Mouse (Mus musculus): ENCODE data around the gene H2afv.
"Not testable (repeated sequence)": the region's sequence is repeated elsewhere in the genome, so short reads cannot be mapped to it uniquely, and the experiment has no call there.

The H2afv gene

DNA sequence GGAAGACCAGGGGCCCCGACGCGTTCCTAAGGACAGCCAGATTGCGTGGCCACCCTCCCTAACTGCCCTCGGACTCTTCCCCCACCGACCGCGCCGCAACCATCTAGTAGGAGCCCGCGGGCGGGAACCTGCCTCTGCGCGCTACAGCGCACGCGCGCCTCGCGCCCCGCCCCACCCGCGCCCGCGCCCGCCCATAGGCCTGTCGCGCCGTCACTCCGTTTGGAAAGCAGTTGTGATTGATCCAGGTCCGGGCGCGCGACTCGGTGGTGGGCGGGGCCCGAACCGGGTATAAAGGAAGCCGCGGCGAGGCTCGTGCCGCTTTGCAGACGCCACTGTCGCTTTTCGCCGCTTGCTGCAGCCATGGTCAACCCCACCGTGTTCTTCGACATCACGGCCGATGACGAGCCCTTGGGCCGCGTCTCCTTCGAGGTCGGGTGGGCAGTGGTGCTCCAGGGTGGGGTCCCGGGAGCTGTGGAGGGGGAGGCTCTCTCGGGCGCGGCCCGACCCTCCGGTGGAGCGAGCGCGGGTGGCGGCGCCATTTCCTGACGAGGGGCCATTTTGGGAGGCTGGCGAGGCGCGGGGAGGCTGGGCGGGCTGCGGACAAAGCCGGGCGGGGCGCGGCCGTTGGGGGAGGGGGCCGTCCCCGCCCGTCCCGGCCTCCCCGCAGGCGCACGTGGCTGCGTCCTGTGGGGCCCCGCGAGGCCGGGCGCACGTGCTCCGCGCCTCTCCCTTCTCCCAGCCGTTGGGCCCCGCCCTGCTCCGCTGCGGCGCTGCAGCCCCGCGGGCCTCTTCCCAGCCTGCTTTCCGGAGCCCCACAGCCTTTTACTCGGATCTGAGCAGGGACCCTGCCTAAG is 28.5 kb downstream of the H2afv start:
- in situ Hi-C loops (cut with MboI, MseI): no loop called here

DNA sequence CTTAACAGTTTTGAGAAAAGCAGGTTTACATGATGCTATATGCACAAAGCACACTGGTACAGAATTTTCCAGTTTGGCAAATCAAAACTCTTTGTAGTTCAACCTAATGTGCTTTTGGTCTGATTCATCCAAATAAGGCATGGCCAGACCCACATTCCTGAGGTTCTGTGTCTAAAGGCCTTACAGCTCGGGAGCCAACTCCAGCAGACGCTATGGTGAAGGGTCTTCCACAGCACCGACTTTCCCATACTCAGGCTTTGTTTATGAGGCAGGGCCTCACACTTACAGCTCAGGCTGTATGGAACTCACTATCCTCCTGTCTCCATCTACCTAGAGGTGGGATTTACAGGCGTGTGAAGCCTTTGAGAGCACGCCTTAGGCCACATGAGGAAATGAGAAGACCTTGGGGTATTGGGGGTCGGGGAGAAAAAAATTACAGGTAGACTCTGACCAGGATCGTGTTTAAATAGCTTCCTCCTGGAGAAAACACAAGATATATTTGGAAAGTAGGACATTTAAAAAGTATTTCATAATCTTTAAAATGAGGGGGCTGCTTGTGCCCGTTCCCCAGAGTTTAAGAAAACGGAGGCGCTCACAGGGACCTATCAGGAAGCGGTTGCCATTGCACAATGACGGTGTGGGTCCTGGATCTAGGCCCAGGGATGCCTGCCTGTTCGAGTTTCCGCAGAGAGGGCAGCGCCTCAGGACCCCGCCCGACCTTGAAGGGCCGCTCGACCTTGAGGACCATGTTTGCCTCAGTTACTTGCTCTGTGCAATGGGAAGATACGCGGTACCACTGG is 29.3 kb downstream of the H2afv start, which contains the start of gene Ppia:
TSS of gene Ppia (plus strand) at position 693 of the 800 bp plus-strand sequence.
- in situ Hi-C loops (cut with MboI, MseI): no loop called here

DNA sequence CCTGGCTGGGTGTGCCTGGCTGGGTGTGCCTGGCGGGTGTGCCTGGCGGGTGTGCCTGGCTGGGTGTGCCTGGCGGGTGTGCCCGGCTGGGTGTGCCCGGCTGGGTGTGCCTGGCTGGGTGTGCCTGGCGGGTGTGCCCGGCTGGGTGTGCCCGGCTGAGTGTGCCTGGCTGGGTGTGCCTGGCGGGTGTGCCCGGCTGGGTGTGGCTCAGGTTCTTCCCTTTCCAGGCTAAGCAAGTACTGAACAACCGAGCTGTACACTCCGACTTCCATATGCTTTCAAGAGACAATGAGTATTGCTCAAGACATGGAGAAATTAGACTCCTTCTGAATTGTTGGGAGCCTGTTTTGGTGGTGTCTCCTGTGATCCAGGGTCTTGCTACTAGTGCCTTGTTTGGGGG is 31.0 kb downstream of the H2afv start:
- in situ Hi-C loops (cut with MboI, MseI): no loop called here

DNA sequence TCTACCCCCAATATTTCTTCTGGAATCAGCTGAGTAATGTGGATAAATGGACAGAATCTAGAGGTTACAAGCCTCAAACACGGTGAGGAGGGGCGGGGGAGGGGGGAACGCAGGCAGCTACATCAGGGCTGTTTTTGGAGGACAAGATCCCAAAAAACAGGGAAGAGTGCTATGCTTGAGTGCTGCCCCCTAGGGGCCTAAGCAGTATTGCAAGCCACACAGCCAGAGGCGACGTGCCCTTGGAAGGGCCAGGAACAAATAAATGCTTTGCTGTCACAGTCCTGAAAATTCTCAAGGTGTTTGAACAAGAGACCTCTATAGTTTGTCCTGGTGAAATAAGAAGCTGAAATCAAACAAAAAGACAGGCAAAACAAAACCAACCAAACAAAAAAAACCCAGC is 32.6 kb downstream of the H2afv start:
- in situ Hi-C loops (cut with MboI, MseI): no loop called here

DNA sequence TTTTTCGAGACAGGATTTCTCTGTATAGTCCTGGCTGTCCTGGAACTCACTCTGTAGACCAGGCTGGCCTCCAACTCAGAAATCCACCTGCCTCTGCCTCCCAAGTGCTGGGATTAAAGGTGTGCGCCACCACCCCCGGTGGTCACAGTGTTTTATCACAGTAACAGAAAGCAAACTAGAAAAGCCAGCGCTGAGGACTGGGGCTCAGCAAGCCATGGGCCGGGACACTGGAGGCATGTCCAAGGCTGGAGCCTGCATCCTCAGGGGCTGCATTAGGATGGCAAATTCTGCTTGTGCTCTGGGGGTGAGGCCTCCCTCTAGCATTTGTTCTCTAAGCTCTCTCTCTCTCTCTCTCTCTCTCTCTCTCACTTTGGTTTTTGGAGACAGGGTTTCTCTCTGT is 33.5 kb downstream of the H2afv start:
- in situ Hi-C loops (cut with MboI, MseI): not testable (repeated sequence)

DNA sequence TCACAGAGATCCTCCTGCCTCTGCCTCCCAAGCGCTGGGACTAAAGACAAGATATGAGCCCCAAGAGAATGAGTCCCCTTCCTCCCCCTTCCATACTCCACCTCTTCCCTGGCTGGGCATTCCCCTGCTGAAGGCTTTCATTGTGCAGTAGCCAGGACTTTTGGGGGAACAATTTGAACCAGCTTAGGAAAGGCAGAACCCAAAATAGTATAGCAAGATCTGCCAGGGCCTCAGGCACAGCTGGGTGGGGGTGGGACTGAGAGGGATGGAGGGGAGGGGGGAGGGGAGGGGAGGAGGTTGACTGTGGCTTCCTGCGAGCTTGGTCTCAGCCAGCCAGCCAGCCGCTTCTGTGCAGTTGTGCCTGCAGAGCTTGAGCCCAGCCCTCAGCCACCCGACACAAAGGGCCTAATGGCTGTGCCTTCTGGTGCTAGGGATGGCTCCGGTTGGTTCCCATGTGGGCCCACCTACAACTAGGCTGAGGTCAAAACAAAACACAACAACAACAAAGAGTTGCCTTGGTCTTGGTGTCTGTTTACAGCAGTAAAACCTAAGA is 34.1 kb downstream of the H2afv start:
- in situ Hi-C loops (cut with MboI, MseI): no loop called here

DNA sequence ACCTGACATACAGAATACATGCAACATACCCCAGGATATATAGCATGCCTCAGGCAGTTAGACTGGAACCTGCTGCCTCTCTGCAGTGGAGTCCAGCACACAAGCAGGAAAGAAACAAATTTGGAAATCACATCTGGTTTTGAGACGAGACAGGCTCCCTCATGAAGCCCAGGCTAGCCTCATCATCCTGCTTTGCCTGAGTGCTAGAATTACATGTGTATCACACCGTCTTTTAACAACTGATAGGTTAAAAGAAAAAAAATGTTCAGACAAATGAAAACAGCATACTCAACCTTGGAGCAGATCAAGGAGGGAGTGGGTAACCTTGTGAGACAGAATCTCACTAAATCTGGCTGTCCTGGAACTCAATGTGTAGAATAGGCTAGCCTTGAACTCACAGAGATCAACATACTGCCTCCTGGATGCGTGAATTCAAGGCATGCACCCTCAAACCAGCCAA is 37.1 kb downstream of the H2afv start:
- in situ Hi-C loops (cut with MboI, MseI): no loop called here

DNA sequence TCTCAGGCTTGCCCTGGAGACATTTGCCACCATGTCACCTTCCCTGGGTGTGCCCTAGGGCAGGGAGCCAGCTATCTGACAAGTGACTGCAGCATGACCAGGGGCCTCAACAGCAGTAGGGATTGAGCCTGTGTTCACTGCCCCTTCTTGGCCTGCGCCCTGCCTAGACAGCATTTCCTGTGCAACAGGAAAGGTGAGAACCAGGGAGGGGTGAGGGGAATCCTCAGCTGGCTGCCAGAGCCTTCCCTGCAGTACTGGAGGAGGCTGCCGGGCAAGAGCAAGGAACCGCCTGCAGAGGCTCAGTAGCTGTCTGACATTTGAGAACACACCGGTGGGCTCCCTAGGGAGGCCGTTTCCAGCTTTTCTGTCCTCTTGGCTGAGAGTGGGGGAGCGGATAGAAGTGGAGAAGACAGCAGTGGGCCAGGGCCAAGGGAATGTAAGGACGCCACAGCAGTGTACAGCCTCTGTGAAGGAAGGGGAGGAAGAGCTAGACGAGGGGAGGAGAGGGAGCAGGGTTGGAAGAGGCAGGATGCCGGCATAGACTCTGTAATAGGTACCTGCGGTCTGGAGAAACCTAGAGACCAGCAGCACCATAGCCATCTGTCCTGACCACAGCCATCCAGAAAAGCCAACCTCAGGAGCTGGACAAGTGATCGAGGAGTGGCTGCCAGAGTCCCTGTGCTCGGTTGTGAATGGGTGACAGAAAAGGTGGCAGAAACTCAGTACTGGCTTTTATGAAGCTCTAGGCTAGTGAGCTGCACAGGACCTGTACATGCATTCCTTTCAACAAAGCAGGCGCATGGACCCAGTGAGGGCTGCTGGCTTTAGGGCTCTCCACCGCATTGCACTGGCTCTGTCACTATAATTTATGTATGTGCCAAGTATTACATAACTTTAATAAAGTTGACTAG is 37.7 kb downstream of the H2afv start:
- in situ Hi-C loops (cut with MboI, MseI): no loop called here

DNA sequence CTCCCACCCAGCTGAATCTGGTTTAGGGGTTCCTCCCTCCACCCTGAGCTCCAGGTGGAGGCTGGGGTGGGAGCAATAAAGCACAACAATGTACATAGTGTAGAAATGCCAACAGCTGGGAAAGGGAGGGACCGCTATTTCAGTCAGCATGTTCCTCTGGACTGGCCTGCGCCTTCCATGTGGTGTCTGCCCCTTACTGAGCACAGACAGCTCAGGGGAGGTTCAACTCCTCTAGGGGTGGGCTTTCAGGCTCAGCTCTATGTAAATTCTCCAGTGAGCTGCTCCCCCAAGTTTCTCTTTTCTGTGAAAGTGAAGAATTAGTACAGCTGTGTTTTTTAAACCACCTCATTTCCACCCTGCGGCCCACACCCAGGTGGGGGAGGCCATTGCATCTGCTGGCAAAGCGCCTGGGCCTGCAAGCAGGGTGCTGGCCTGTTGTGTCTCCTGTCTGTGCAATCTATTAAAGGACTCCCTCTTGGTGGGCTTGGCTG is 38.6 kb downstream of the H2afv start:
- in situ Hi-C loops (cut with MboI, MseI): no loop called here

DNA sequence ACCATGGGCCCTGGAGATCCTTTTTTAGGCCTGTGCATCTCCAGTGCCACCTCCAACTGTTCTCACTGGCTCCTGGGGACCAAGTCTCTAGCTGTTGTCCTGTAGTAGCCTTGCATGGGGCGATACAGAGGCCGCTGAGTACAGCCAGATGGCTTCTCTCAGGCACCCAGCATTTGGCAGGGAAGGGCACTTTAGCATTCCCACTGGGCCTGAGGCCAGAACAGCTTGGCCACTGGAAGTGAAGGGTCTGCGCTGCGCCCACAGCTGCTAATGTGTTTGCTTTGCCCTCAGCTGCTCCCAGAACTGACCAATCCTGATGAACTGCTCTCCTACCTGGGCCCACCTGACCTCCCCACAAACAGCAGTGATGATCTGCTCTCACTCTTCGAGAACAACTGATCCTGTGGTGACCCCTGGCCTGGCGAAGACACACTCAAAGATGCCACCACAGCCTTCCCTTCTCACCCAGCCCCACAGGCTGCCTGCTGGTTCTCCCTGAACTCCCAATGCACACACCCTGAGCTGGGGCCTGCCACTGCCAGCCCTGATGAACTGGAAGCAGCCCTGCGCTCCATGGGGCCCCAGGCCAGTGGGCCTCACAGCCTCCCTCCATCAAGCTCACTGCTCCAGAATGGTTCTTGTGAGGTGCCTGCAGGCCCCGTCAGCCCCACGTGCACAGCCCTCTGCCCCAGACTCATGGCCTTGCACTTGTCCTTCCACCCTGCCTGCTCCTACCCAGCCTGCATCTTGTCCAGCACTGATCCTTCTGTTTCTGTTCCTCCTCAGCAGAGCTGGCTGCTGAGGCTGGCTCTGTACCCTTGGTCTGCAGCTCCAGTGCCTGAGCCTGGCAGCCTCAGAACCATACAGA is 39.3 kb downstream of the H2afv start:
- in situ Hi-C loops (cut with MboI, MseI): no loop called here

DNA sequence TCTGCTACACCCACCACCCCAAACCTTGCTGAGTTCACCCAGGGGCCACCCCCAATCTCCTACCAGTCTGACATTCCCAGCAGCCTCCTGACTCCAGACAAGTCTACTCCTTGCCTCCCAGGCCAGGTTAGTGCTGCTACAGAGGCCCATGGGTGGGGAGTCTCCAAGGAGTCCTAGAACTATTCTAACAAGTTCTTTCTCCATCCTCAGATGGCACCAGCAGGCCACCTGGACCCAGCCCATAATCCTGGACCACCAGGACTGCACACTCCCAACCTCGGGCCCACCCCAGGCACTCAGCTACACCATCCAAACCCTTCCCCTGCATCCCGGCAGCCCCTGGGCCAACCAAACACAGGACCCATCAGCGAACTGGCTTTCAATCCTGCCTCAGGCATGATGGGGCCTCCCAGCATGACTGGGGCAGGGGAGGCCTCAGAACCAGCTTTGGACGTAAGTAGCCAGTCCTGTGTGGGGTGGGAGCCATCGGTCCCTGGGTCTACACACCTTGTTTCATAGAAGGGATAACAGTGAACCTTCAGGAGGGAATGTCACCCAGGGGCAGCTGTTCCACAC is 40.3 kb downstream of the H2afv start:
- in situ Hi-C loops (cut with MboI, MseI): no loop called here

DNA sequence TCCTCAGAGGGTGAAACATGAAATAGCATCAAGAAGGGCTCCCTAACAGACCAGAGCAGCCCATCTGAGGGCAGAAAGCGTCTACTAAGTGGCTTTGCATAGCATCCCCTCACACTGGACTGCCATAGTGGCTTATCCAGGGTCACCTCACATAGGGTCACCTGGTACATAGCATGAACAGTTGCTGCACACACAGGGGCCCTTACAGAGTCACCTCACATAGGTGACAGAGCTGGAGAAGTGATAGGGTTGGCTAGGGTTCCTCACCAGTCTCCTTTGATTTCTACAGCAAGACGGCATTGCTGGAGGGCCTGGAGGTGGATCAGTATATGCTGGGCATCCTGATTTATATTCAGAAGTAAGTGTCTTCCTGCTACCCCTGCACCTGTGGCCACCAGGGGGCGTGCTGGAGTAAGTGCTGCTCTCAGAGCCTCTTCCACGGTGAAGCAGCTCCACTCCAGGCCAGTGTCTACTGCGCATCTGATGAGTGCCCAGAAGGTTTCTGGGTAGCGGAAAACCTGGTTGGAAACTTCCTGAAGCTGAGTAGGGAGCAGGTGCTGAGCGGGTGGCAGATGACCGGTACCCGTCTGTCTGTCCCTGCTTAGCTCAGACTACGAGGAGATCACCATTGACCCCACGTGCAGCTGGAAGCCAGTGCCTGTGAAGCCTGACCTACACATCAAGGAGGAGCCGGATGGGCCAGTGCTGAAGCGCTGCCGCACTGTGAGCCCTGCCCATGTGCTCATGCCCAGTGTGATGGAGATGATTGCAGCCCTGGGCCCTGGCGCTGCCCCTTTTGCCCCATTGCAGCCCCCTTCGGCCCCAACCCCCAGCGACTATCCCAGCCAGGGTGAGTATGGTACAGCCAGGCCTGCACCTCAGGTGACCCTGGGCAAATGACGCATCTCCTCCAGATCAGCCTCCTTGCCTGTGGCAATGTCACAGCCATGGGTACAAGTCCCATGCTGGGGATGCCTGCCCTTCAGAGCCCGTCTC is 41.4 kb downstream of the H2afv start:
- in situ Hi-C loops (cut with MboI, MseI): no loop called here

DNA sequence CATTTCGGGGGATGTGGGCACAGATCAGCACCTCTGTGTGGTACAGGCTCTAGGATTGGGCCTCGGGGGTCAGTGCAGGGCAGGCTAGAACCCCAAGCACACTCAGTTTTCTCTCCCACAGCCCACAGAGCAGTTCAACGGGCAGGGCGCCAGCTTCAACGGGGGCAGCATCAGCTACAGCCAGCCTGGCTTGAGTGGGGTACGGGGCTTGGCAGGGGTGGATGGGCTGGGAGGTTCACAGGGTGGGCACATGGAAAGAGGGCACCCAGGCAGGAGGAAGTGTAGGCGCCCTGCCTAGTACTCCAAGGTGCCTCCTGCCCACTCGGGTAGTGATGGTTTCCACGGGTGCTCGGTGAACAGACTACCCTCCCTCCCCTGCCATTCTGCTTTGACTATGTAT is 46.1 kb downstream of the H2afv start:
- in situ Hi-C loops (cut with MboI, MseI): no loop called here

DNA sequence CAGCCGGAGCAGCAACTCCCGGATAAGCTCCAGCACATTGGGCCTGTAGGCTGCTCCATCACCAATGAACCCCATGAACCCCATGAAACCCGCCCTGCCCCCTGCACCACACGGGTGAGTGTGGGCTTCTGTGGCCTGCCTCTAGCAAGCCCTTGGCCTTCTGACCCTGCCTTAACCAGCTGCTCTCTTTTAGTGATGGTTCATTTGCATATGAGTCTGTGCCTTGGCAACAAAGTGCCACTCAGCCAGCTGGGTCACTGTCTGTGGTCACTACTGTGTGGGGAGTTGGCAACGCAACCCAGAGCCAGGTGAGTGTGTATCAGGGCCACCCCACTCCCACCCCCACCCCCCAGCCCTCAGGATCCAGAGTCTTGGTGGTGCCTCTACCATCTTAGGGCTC is 48.7 kb downstream of the H2afv start:
- in situ Hi-C loops (cut with MboI, MseI): no loop called here

DNA sequence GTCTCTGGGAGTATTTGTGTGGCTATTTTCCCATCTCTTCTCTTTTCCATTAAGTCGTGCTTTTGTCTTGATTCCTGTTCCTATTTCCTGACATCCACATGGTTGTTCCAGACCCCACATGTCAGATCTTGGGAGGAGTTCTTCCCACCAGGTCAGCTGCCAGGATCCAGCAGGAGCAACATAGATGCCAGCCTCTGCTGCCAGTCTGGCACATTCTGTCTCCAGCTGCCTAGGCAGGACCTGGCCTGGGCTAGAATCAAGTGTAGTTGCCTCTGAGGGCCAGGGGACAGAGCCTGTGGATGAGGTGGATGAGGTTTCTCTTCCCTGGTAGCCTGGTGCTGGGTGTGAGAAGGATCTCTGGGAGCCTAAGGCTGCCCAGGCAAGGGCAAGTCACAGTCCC is 50.4 kb downstream of the H2afv start:
- in situ Hi-C loops (cut with MboI, MseI): no loop called here

DNA sequence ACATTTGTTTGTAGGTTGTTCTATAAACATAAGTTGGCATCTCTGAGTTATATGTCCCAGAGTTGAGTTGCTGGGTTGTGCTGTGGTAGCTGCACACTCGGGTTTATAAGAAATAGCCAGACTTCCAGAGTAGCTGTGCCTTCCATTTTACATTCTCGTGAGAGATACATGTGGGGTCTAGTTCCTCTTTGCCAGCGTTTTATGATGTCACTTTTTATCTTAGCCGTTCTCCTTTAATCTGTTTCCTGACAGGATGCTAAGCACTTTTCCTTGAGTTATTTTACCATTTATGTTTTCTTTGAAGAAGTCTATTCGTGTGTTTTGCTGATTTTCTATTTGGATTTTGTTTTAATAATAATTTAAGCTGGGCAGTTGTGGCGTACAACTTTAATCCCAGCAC is 51.4 kb downstream of the H2afv start:
- in situ Hi-C loops (cut with MboI, MseI): no loop called here

DNA sequence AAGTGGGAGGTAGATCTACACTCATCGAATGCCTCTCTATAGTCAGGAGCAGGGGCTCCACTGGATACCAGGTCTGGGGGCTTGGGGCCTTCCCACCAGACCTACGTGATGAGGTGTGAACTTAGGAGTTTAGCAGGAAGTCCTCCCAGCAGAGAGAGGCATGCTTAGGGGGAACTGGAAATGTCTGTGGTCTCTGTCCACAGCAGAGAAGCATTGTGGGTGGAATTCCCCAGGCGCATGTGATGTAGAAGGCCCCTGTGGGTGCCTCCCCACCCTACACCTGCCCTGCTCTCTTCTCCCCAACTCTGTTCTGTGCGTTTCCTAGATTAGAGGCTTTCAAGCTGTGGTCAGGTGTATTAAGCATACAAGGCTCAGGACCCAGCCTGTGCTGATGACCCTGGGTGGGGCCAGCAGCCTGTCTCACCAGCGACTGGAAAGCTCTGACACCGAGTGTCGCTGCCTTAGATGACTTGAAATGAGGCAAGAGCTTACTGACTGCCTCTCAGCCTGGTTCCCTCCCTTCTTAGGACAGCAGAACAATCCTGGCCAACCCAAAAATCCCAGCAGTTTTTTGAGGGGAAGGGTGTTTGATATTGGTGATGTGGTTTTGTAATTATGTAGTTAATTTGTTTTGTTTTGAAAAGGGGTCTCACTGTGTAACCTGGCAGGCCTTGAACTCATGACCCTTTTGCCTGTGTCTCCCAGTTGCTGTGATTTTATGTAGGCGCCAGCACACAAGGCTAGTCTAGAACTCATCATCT is 52.5 kb downstream of the H2afv start:
- in situ Hi-C loops (cut with MboI, MseI): no loop called here

Data from T-helper 1 cell (primary cell).